Mouse (Mus musculus): ENCODE results near the gene Wnt1.
A peak's percentile ranks its signal among the peaks of the same experiment; 100 is the strongest.
"Not testable (repeated sequence)": the region's sequence is repeated elsewhere in the genome, so short reads cannot be mapped to it uniquely, and the experiment has no call there.

Wnt1 gene

DNA sequence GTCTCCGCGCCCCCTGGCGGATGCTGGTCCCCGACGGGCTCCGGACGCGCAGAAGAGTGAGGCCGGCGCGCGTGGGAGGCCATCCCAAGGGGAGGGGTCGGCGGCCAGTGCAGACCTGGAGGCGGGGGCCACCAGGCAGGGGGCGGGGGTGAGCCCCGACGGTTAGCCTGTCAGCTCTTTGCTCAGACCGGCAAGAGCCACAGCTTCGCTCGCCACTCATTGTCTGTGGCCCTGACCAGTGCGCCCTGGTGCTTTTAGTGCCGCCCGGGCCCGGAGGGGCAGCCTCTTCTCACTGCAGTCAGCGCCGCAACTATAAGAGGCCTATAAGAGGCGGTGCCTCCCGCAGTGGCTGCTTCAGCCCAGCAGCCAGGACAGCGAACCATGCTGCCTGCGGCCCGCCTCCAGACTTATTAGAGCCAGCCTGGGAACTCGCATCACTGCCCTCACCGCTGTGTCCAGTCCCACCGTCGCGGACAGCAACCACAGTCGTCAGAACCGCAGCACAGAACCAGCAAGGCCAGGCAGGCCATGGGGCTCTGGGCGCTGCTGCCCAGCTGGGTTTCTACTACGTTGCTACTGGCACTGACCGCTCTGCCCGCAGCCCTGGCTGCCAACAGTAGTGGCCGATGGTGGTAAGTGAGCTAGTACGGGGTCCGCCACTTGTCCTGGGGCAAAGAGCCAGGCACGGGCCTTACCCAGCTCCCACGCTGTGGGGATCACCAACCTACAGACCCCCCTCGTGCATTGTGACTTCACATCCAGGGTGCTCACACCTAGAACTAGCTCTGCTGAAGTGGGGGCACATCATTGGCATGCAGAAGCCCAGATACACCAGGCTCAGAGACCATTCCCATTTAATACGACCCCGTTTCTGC, at the start of gene Wnt1:
Wnt1 (plus strand) TSS at position 197 of the 875 bp plus-strand sequence.
- no peak for DNase-seq (ENCODE audit: low spot score)

DNA sequence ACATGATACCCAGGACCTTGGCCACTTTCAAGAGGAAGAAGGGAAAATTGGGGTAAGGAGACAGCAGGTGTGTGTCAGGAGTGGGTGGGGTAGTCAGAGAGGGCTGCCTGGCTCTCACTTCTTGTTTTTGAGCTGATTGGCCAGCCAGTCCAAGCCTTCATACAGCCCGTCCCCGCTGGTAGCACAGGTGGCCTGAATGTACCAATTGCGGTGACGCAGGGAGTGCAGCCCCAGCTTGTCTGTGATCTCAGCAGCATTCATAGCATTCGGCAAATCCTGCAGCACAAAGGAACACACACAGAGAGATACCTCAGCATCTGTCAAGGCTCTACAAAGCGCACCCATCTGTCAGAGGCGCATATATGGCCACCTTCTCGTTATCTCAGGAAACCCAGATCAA, 49.4 kb upstream of the Wnt1 start:
- no peak for DNase-seq (ENCODE audit: low spot score)

DNA sequence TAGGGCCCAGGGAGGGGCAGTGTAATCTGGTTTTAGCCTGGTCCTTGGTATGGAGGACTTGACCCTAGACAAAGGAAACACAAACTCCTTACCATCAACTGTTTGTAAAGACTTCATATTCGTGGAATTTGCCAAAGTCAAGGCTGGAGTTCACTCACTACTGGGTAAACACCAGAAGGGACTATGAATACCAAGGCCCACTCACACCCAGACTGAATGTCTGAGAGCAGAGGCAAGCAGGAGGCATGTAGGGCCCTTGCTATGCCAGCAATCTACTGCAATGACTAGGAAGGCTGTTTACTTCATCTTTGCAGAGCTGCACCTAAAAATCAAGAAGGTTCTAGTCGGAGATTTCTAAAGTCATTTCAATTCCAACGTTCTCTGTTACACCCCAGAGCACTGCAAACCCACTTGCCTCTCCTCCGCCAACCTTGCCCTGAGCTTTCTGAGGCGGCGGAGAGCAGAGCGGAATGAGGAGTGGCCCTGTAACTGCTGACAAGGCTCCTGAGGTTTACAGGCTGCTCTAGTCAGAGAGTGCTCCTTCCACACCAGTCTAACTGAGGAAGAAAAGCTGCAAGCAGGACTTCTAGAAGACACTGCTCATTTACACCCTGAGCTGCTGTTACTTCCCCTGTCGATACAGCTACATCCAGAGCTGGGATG, 46.8 kb upstream of the Wnt1 start:
- DNase-seq (ENCODE audit: low spot score) = no peak

DNA sequence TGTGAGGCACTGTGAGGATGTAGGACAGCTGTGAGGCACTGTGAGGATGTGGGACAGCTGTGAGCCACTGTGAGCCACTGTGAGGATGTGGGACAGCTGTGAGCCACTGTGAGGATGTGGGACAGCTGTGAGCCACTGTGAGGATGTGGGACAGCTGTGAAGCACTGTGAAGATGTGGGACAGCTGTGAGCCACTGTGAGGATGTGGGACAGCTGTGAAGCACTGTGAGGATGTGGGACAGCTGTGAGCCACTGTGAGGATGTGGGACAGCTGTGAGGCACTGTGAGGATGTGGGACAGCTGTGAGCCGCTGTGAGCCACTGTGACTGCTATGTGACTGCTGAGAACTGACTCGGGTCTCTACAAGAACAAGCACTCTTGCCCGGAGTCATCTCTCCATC, 45.8 kb upstream of the Wnt1 start:
- not testable (repeated sequence) for DNase-seq (ENCODE audit: low spot score)

DNA sequence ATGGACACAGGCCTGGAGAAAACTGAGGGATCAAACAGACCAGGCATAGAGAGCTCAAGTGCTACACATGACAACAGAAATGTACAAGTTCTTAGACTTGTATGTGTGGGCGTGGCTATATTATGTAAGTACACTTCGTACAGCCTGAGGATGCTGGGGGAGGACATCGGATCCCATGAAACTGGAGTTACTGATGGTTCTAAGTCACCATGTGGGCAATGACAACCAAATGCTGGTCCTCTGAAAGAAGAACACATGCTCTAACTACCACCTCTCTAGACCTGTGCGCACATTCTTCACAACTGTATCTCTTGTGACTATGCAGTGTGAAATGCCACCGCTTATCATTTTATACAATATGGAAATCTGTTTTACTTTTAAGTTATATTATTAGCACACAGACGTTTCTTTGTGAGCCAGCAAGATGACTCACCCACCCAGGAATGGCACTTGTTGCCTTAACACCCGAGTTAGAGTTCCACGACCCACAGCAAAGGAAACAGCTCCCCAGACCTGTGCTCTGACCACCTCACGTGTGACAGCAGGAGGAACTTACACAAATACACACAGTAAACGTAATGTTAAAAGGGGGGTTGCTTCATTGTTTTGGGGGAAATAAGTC, 43.2 kb upstream of the Wnt1 start:
- no peak for DNase-seq (ENCODE audit: low spot score)

DNA sequence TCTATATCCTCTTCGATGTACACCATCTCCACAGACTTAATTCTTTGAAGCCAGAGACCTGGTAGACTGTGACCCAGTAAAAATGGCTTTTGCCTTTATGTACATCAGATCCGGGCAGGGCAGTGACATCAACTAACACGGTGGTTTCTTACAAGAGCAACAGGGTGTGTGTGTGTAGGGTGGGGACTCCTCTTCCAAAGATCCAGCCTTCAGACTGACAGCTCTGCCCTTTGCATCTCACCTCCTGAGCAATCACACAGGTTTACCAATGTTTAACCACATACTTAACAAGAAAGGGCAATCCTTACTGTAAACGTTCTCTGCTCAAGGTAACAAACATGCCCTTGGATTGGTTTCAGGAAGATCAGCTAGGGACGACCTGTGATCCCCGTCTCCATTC, 42.4 kb upstream of the Wnt1 start:
- DNase-seq (ENCODE audit: low spot score) = no peak

DNA sequence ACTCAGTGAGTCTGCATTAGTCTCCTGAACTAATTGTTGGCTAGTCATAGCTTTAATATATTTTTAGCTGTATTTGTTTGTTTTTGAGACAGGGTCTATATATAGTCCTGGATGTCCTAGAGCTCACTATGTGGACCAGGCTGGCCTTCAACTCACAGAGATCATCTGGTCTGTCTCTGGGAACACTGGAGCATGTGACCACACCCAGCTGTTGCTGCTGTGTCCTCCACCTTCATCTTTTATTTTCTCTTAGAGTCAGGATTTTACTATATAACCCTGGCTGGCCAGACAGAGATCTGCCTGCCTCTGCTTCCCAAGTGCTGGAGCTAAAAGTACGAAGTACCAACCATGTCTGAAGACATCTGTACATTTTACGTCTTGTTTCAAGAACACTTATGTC, 40.6 kb upstream of the Wnt1 start:
- DNase-seq (ENCODE audit: low spot score) = no peak

DNA sequence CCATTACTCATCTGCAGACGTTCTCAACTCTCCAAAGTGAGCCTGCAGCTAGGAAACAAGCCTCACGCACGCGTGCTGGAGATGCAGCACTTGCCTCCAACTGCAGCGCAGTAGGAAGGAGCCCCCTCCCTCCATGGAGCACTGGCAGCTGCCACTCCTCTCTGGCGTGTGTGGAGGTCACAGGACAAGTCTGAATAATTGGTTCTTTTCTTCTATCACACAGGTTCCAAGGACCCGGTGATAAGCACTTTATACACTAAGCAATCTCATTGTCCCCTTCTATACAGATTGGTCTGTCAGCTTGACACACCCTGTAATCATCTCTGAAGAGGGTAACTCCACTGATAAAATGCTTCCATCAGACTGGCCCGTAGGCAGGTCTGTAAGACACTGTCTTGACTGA, 36.6 kb upstream of the Wnt1 start:
- no peak for DNase-seq (ENCODE audit: low spot score)

DNA sequence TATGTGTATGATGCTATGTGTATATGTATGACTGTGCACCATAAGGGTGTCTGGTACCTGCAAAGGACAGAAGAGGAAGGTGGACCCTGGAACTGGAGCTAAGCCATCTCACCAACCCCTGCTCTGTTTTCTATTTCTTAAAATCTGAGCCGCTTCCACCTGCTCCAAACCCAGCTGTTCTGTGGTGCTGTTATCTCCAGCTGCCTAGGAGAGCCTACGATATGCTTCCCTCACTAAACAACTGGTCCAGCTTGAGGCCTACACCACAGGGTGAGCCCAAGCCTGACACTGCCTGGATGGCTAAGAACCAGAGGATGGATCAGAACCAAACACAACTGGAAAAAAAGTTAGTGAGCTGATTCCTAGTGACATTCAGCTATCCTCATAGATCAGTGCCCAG, 35.5 kb upstream of the Wnt1 start:
- DNase-seq (ENCODE audit: low spot score) = no peak

DNA sequence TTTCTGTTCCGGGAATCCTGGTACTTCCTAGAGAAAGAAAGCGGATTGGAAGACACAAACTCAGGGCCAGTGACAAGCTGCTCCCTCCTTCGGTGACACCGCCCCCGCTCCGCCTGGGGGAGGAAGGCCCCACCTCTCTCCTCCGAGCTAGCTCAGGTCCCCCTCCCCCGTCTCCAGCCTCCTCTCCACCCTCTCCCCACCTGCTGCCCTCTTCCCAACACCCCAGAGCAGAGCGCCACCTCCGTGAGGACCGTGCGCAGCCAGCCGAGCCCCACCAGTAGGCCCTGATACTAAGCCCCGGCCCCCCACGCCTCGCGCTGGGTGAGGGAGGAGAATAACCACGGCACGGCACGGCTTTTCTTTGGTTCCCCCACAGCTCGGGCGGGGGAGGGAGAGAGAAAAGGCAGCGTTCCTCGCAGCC, 27.4 kb upstream of the Wnt1 start:
- DNase-seq (ENCODE audit: low spot score) = no peak

DNA sequence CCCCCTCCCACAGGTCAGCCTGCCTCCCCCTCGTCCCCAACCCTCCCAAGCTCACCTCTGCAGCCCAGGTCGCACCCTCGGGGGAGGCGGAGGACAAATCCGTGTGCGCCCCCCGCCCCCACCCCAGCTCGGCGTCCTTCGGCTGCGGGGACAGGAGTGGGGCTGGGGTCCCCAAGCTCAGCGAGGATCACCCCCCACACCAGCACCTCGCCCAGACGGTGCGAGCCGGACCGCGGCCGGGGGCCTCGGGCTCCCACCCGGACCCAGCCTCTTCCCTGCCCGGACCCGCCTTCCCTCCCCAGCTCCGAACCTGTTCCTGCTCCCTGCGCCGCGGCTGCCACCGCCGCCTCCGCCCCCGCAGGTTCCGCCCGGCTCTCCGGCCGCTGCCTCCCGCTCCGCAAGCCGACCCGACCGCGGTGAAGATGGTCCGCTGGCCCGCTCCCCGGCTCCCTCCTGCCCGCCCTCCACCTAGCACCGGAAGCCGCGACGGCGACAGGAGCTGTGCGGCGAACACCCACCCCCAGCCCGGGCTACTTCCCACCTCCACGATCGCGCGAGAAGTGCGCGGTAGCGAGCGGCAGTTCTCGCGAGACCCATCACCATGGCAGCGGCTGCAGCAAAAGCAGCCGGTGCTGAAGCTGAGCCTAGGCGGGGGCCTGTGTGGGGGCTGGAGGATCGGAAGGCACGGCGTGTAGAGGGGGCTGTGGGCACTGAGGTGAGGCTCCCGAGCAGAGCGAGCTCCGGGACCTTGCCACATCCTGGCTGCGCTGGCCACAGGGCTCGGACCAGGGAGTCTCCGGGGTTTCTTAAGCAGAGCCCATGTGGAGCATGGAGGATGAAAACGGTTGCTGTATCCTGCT, 26.8 kb upstream of the Wnt1 start, which contains the start of gene Arf3:
Arf3 (minus strand) TSS at position 545 of the 860 bp plus-strand sequence.
- peak; percentile 84 for DNase-seq (ENCODE audit: low spot score)

DNA sequence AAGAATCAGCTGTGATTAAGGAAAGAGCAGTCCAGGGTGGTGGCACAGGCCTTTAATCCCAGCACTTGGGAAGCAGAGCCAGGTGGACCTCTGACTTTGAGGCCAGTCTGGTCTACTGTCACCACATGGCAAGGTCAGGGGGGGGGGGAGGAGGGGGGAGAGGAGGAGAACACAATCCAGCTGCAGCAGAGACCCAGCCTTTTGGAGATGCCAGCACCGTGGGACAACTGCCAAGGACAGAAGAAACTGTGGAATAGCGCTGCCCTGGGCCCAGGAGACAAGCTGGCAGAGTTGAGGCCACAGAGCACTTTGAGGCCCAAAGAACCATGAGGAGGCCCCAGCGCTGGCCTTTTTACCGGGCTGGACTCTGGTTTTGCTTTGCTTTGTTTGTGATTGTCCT, 23.7 kb upstream of the Wnt1 start:
- no peak for DNase-seq (ENCODE audit: low spot score)

DNA sequence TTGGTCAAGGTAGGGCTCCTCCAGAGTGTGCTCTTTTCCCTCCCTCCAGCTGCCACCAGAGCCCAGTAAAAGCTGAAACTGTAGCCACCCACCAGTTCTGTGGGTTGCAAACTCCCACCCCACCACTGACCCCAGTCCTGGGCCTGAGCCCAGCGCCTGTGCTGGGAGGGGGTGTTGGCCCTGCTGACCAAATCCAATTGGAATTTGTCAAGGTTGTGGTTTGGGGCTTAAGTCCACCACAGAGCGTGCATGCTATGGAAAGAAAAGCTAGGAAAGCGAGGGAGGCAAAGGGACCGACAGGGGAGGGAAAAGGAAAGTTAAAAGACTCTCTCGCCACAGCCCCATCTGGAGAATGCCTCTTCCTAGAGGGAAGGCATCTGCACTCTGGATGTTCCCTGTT, 21.4 kb upstream of the Wnt1 start:
- DNase-seq (ENCODE audit: low spot score) = no peak

DNA sequence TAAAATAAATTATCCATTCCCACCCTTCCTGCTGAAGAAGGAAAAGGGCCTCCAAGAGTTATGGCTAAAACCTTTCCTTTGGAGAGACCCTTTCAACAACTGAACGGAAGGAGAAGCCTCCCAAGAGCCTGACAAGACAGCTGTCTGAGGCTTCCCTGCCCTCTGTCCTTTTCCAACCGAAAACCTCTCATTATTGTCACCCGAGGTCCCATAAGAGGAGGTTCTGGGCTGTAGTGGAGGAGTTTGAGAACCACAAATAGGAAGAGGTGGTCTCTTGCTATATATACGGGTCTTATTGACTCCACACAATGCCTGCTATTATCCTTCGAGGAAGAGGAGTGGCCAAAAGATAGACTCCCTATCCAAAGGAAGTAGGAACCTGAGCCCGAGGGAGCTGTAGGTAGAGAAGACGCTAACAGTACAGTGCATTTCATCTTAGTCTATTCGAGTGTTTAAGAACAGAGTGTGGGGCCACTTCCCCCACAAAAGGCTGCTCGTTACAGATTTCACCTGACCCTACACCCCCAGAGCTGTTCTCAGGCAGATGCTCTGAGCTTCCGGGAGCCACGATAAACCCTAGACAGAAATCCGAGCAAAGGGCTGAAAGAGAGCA, 17.7 kb upstream of the Wnt1 start:
- DNase-seq (ENCODE audit: low spot score) = no peak

DNA sequence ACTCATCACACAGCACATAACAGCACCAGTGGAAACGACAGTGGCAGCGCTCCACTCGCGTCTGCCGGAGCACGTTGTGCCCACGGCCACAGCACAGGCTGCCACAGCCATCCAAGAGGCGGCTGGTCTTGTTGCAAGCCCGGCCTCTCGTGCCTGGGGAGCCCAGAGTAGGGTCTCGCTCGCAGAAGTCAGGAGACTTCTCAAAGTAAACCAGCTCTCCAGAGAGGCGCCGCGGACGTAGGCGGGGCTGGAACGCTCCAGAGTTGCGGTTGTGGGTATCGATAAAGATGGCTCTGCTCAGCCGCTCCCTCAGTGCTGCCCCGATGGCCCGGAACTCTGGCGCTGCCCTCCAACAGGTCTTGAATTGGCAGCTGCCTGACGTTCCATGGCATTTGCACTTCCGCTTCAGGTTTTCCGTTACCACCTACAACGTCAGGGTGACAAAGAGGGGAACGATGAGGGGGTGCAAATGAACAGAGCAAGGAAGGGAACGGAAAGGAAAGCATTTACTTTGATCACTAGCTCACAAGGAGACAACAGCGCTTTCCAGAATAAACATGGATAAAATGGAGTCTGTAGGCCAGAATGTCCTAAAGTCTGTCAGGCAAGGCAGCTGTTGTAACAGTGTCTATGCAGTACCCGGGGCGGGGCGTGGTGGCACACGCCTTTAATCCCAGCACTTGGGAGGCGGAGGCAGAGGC, 17.0 kb upstream of the Wnt1 start:
- no peak for DNase-seq (ENCODE audit: low spot score)

DNA sequence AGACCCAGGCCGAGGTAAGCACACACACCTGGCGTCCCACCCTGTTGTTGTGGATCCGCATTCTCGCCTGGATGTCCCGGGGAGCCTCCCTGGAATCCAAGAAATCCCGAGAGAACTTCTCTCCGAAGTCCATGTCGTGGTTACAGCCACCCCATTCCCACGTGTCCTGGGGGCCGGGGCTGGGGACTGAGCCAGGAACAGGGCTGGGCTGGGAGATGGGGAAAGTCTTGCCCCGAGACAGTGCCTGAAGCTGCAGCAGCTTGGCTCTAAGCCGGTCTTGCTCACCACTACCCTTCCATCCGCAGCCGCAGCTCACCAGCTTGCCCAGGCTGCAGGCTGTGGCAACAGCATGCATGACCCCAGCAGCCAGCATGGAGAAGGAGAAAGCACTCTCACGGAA, 15.6 kb upstream of the Wnt1 start:
- no peak for DNase-seq (ENCODE audit: low spot score)

DNA sequence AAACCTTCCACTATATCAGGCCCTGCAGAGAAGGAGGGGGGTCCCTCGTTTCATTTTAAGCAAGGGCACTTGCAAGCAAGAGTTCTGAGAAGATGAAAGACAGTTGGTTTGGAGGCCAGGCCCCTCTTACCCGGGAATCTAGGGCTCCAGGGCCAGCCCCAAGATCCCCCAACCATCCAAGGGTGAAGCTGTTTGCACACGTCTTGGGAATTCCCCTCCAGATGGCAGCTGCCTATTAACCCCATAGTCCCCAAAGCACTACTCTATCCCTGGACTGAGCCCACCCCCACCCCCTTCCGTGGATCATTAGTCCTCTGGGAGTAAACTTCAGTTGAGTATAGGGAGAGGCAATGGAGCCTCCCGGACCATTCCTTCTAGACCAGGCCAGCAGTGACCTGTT, 14.1 kb upstream of the Wnt1 start:
- no peak for DNase-seq (ENCODE audit: low spot score)

DNA sequence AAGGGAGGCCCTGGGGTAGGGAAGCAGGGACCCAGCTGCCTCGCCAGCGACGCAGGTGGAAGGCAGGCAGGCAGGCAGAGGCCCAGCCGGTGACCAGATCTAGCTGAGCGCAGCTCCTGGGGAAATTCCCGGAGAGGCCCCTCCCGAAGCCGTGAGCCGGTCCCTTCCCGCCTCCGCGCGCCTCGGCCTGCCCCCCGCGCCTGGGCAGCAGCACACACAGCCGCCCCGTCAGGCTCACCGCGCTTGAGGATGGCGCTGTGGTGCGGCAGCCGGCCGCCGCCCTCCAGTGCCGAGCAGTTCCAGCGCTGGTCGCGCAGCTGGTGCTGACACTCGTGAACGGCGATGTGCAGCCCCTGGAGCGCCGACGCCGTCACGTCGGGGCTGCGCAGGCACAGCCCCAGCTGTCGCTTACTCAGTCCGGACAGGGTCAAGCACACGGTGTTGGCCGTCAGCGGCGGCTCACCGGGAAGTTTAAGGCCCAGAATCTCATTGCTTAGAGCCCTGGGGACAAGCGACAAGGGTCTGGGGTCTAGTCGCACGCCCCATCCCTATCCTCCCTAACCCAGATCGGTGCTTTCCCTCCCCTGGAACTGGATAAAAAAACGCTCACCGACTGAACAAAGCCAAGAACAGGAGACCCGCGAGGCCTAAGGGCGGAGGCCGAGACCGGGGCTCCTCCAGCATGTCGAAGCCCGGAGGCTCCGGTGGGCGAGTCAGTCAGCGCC, 13.2 kb upstream of the Wnt1 start:
- DNase-seq (ENCODE audit: low spot score) = no peak

DNA sequence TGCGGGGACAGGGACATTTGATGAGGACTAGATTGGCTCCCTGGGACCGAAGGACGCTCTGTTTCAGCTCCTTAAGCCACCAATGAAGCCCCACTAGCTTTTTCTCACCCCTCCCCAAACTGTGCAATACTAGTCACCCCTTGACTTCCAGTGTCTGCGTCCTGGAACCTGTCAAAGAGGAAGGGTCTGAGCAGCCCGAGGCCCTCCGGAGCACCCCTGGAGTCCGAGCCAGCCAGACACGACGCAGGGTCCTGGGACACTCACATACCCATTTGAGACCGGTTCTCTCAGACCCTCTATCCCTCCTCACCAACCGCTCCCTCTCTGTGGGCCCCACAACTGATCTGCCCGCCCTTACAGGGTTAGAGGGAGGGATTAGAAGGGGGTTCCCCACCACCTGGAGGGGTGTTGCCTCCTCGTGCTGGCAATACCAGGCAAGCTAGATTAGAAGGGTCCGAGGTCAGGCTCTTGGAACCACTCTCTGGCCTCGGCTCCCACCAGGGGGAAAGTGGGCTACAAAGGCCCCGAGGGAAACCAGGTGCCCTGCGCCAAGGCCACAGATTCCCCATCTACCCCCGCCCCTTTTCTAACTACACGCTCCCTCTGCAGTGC, 12.5 kb upstream of the Wnt1 start:
- DNase-seq (ENCODE audit: low spot score) = no peak

DNA sequence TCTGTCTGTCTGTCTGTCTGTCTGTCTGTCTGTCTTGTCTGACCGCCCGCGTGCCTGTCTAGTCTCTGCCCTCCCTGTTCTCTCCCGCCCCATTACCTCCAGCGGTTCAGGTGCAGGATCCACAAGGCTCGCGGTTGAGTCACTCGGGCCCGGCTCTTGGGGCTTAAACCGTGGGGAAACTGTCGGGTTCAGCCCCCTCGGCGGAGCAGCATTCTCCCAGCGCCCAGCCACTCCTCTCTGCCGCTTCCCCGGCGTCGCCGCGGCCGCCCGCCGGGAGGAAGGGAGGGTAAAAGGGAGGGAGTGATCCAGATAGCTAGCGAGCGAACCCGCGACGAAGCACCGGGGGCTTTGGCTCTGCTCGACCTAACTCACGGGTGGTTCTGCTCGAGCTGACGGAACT, 11.9 kb upstream of the Wnt1 start, which contains the start of gene Wnt10b:
Wnt10b (minus strand) TSS at position 389 of the 400 bp plus-strand sequence.
- no peak for DNase-seq (ENCODE audit: low spot score)

All from urinary bladder, postnatal 10 days (tissue).